9 mouse cellular contexts compared by ENCODE assay signal in the genomic region with DNA sequence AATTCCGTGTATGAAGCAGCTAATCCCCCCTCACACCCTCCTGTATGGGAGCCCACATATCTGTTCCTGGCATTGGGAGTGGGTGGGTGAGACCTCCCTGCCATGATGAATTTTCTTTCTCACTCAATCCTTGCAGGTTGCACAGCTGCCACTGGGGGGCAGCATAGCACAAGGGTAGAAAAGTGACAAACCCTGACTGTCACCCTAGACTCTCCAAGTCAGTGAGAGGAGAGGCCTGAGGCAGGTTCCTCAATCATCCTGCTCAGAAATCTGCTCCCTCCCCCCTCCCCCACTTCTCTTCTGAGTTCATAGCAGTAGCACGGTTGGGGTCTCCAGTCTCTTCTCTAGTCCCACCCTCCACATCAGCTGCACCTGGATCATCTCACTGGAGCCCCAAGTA. TPM values are rescaled to one million over a fixed set of nuclear protein-coding genes. Genes with fewer than 3 reads are reported as not detected.
A peak's percentile ranks its signal among the peaks of the same experiment; 100 is the strongest.
DNase-seq lines count a peak whose midpoint lies in the region; ATAC-seq and TF ChIP-seq lines count a peak whose summit lies in the region.
"Had no signal": no experiment of that assay in that cellular context is flagged by ENCODE, and none has a peak within 500 bp of the region (broad histone marks: within the 10 kb centered on the region; RNA-seq: fewer than 3 reads in every experiment).

No protein-coding gene starts in this region.

- no peaks in the 10 kb centered on the region for H3K4me1 ChIP-seq in forebrain, embryonic 16.5 days (replicated peaks; ENCODE audit: control insufficient read depth, insufficient read depth, low read length)
- peaks cover 8% of the 10 kb centered on the region; the same call in 1 of the 2 replicates for H3K4me1 ChIP-seq in hindbrain, embryonic 13.5 days (replicated peaks)
- H3K4me1 ChIP-seq in lung, postnatal 0 days (ENCODE audit: insufficient read depth, low read depth, low read length): no peaks in the 10 kb centered on the region

- H3K4me3 ChIP-seq in forebrain, embryonic 16.5 days (replicated peaks; ENCODE audit: low read length): no peak overlapping the region
- H3K4me3 ChIP-seq in hindbrain, embryonic 13.5 days: no peak overlapping the region
- H3K4me3 ChIP-seq in lung, postnatal 0 days (ENCODE audit: low read depth, low read length): no peak overlapping the region
- H3K4me3 ChIP-seq: limb, embryonic 15.5 days had no signal

- peak; percentile 70 for ATAC-seq in forebrain, embryonic 16.5 days
- peak; percentile 54 for ATAC-seq in hindbrain, embryonic 13.5 days (ENCODE audit: low FRiP score)
- peak; percentile 45; the same call in 1 of the 2 replicates for ATAC-seq in lung, postnatal 0 days

- peak; percentile 93 for TF ChIP-seq CTCF in lung, postnatal 0 days (IDR thresholded peaks at IDR 0.05)

- H3K9me3 ChIP-seq in forebrain, embryonic 16.5 days (ENCODE audit: control insufficient read depth, low read length): no peaks in the 10 kb centered on the region
- no peaks in the 10 kb centered on the region for H3K9me3 ChIP-seq in hindbrain, embryonic 13.5 days
- no peaks in the 10 kb centered on the region for H3K9me3 ChIP-seq in lung, postnatal 0 days (ENCODE audit: low read length)
- H3K9me3 ChIP-seq: limb, embryonic 15.5 days had no signal

- no peak overlapping the region for H3K9ac ChIP-seq in forebrain, embryonic 16.5 days (replicated peaks; ENCODE audit: low read depth, low read length)
- H3K9ac ChIP-seq in hindbrain, embryonic 13.5 days: no peak overlapping the region
- no peak overlapping the region for H3K9ac ChIP-seq in lung, postnatal 0 days (replicated peaks; ENCODE audit: low read depth)
- H3K9ac ChIP-seq: limb, embryonic 15.5 days had no signal

- TF ChIP-seq EP300 in lung, postnatal 0 days (IDR thresholded peaks at IDR 0.05): no peak

- peak; percentile 71 for DNase-seq in MN1 (ENCODE audit: low spot score)
- peak; percentile 58 for DNase-seq in cerebellum, adult 11 months
- peak; percentile 56 for DNase-seq in layer of hippocampus, adult 9-11 months
- peak; percentile 78 for DNase-seq in lung, postnatal 0 days (ENCODE audit: low spot score)
- peak; percentile 85 for DNase-seq in retina, postnatal 1 day
- peak; percentile 67 for DNase-seq in urinary bladder, postnatal 25 days (ENCODE audit: low spot score)

- peaks cover 12% of the 10 kb centered on the region for H3K36me3 ChIP-seq in forebrain, embryonic 16.5 days (ENCODE audit: control insufficient read depth, insufficient read depth)
- H3K36me3 ChIP-seq in hindbrain, embryonic 13.5 days: peaks cover 67% of the 10 kb centered on the region
- no peaks in the 10 kb centered on the region; the same call in 1 of the 2 replicates for H3K36me3 ChIP-seq in lung, postnatal 0 days (ENCODE audit: insufficient read depth, low read length)
- H3K36me3 ChIP-seq: limb, embryonic 15.5 days had no signal

- H3K4me2 ChIP-seq in forebrain, embryonic 16.5 days (ENCODE audit: low read length): no peak overlapping the region
- H3K4me2 ChIP-seq in hindbrain, embryonic 13.5 days: no peak overlapping the region
- no peak overlapping the region for H3K4me2 ChIP-seq in lung, postnatal 0 days (replicated peaks; ENCODE audit: low read depth, low read length)
- H3K4me2 ChIP-seq: limb, embryonic 15.5 days had no signal

- 18% methylated on average over 2 of the region's 2 CpGs for WGBS in forebrain, embryonic 16.5 days
- WGBS in hindbrain, embryonic 13.5 days: 20% methylated on average over 2 of the region's 2 CpGs
- 13% methylated on average over 2 of the region's 2 CpGs for WGBS in lung, postnatal 0 days

- no peak overlapping the region for H3K27ac ChIP-seq in forebrain, embryonic 16.5 days (ENCODE audit: low read length)
- no peak overlapping the region for H3K27ac ChIP-seq in hindbrain, embryonic 13.5 days
- no peak overlapping the region for H3K27ac ChIP-seq in lung, postnatal 0 days (ENCODE audit: low read length)
- H3K27ac ChIP-seq: limb, embryonic 15.5 days had no signal

- no peaks in the 10 kb centered on the region for H3K27me3 ChIP-seq in forebrain, embryonic 16.5 days (replicated peaks; ENCODE audit: control insufficient read depth, insufficient read depth, low read length)
- no peaks in the 10 kb centered on the region for H3K27me3 ChIP-seq in hindbrain, embryonic 13.5 days
- no peaks in the 10 kb centered on the region for H3K27me3 ChIP-seq in lung, postnatal 0 days (replicated peaks; ENCODE audit: insufficient read depth, low read length)
- H3K27me3 ChIP-seq: limb, embryonic 15.5 days had no signal

RNA-seq across cellular contexts. Expression of a gene that starts 28.1 kb away (rescaled TPM):
- polyA plus RNA-seq in forebrain, embryonic 16.5 days (2015; fragmentation: Nextera tagmentation; extraction: Ambion mirVana): 0.87 and 1.7 TPM in 2 replicates
- polyA plus RNA-seq in hindbrain, embryonic 13.5 days (2015; fragmentation: Nextera tagmentation; extraction: Ambion mirVana): 1.6 and 1.7 TPM in 2 replicates
- 0.15 and 0.21 TPM in 2 replicates for polyA plus RNA-seq in lung, postnatal 0 days (2015; fragmentation: Nextera tagmentation; extraction: Ambion mirVana)
